Mouse (Mus musculus) ES-Bruce4 (cell line): ENCODE results near the gene Sumo3.

Experiments
- CTCF ChIP-seq: IDR thresholded peaks from one replicate; pipeline ENCODE4 v1.8.1; 2011; ENCODE audit warnings: low read depth, low read length
- POLR2A ChIP-seq: IDR thresholded peaks from one replicate; pipeline ENCODE4 v1.8.1; 2011; ENCODE audit warnings: low read length; ENCODE audit not compliant: insufficient read depth

- TF ChIP-seq POLR2A (no peak), CTCF (no peak)
Observed at GRCm38 (mm10) chr10:77591546-77591945, 14.4 kb upstream of the Sumo3 start.
